Mouse (Mus musculus) thymus, adult 2 months (tissue): ENCODE measurements around the gene Dleu7.

Source experiments
- CTCF ChIP-seq: fragments of 200-500 bp; IDR thresholded peaks from 2 replicates; pipeline ENCODE4 v1.5.1; 2012; ENCODE audit warnings: mild to moderate bottlenecking, control low read depth, low read length, moderate library complexity, borderline replicate concordance; ENCODE audit not compliant: control insufficient read depth, poor library complexity, insufficient read depth; ENCODE audit errors: extremely low read depth
- POLR2A ChIP-seq: fragments of 200-500 bp; IDR thresholded peaks from 2 replicates; pipeline ENCODE4 v1.6.1; 2012; ENCODE audit warnings: mild to moderate bottlenecking, low read length, control low read depth, moderate library complexity; ENCODE audit not compliant: control insufficient read depth, poor library complexity, insufficient read depth; ENCODE audit errors: extremely low read depth

DNA sequence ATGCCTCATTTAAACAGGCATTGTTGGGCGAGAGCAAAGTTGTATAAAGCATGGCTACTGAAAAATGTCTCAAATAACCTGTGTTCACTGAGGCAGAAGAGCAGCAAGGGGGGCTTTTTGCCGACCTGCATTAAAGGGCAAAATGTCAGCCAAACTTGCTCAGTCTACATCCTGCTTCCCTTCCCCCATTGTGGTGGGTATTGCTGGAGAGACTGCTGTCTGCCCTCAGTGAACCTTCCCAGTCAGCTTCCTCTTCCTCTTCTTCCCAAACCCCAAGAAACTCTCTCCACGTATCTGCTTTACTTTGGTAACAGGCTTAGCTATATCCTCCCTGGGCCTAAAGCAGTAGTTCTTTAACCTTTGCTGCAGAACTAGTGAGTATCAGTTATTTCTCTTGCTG lies 61.9 kb downstream of the Dleu7 start:
- TF ChIP-seq POLR2A, result no peak
- TF ChIP-seq CTCF, result no peak
